Mouse (Mus musculus) c-Kit-positive CD71-negative TER-119-negative erythroid progenitor cells, embryonic 14.5 days (primary cell): ENCODE results near the gene Mettl27.
"Not testable (repeated sequence)": the region's sequence is repeated elsewhere in the genome, so short reads cannot be mapped to it uniquely, and the experiment has no call there.

Experiments
- DNase-seq: peaks from one replicate; pipeline ENCODE4 v3.0.0-alpha.2; 2013; ENCODE audit warnings: low read depth

Gene Mettl27

DNA sequence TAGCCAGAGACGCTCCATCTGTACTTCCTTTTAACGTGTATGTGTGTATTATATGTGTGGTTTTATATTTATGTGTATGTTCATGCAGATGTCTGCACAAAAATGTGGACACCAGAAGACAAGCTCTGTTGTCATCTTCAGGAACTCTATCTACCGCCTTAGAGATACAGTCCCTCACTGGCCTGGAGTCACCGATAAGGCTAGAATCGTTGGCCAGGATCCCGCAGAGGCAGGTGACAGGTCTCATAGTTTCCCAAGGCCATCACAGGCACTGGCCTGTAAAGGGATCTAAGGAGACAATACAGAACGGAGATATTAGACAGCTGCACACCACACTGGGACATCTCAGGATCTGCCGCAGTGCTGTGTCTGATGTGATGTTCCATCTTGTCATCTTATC, 11.1 kb upstream of the Mettl27 start:
- no peak for DNase-seq

DNA sequence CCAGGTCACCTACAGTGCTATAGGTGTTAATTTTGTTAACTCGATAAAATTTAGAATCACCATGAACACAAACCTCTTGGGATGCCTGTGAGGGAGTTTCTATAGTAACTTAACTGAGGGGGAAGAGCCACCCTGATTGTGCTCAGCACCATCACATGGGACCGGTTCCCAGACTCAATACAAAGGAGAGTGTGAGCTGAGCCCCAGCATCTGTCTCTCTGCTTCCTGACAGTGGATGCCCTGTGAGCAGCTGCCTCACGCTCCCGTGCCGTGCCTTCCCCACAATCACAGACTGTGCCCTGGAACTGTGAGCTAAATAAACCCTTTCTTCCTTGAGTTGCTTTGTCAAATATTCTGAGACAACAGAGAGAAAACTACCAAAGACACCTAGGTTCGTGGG, 9.0 kb upstream of the Mettl27 start:
- no peak for DNase-seq

DNA sequence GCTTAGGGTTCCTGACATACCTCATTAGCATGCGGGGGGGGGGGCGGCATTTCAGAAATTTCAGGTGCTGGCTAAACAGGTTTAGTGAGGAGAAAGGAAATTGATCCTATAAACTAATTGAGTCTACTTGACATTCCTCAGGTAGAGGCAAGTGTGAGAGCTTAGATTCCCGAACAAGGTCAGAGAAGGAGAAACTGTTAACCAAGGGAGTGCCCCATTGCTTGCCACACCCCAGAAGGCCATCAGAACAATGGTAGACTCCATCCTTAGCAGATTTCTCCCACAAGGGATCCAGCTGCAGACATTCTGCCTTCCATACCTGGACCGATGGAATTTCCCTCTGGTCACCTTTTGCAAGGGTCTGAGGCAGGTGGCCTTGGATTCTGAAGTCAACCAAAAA, 5.4 kb upstream of the Mettl27 start:
- DNase-seq: no peak

DNA sequence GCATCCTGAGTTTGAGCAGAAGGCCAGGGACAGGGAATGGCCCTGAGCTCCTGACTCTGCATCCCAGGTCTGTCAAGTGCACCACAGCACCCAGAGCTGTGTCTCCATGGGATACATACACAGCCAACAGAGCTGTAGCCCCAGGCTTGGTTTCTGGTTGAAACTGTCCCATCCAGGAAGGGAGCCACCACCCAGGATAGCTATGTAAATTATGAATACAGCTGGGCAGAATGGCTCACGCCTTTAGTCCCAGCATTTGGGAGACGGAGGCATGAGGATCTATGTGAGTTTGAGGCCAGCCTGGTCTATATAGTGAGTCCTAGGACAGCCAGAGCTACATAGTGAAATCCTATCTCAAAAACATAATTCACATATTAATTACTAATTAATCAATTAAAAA, 2.2 kb upstream of the Mettl27 start:
- DNase-seq: no peak

DNA sequence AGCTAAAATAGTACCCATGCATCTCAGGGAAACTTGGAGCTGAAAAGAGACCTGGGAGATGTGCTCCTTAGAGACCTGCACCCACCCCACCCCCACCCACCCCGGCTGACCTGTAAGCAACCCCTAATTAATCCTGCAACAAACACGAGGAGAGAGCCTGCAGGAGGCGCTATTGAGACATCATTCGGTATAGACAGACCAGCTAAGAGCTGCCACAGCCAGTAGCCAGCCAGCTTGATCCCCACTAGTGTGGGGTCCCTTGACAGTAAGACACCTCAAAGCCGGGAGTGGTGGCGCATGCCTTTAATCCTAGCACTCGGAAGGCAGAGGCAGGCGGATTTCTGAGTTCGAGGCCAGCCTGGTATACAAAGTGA, 722 bp downstream of the Mettl27 start:
- DNase-seq: peak; percentile 84

DNA sequence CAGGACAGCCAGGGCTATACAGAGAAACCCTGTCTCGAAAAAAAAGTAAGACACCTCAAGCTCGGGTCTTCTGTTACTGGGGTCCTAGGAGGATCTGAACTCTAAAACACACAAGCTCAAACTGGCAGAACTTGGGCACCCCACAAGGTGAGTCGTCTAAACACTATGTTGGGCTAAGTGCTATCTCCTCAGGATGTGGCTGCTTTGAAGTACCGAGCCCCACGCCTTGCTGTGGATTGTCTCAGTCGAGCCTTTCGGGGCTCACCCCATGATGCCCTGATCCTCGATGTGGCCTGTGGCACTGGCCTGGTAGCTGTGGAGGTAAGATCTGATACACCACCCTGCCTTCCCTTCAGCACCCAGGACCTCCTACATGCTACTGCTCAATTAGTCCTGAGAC, 1.1 kb downstream of the Mettl27 start:
- DNase-seq: no peak

DNA sequence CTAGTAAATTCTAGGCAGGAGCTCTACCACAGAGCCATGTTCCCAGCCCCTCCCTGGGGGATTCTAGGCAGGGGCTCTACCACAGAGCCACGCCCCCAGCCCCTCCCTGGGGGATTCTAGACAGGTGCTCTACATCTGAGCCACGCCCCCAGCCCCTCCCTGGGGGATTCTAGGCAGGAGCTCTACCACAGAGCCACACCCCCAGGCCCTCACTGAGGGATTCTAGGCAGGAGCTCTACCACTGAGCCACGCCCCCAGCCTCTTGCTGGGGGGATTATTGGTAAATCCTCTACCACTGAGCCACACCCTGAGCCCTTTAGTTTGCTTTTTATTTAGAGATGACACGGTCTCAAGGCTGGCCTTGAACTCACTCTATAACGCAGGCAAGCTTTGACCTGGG, 1.5 kb downstream of the Mettl27 start:
- not testable (repeated sequence) for DNase-seq

DNA sequence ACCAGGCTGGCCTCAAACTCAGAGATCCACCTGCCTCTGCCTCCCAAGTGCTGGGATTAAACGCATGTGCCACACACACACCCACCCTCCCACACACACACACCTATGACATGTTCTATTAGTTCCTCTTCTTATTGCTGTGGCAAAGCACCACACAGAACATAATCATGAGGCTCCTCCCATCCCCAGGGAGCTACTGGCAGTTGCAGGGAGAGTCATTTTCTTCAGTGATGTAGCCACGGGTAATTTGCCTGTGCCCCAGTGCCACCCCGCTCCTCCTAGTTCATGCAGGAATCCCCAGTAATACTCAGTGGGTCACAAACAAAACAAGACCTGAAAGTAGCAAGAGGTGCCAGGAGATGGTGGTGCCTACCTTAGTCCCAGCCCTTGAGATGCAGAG, 2.5 kb downstream of the Mettl27 start:
- no peak for DNase-seq

DNA sequence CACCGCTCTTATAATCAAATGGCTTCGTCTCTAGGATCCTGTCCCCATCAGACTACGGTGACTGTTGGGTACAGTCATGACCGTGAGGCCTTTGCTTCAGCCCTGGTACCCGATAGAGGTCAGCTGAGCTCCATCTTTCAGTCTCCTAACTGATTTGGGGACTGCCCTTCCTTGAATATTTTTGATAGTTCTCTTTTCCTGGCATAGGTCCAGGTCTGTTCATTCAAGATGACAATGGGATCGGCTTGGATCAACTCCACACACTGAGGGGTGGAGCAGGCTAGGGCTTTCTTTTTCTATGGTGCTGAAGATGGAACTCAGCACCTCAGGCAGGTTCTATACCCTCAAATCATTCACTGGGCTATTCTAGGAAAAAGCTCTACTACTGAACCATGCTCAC, 3.9 kb downstream of the Mettl27 start:
- DNase-seq: no peak

DNA sequence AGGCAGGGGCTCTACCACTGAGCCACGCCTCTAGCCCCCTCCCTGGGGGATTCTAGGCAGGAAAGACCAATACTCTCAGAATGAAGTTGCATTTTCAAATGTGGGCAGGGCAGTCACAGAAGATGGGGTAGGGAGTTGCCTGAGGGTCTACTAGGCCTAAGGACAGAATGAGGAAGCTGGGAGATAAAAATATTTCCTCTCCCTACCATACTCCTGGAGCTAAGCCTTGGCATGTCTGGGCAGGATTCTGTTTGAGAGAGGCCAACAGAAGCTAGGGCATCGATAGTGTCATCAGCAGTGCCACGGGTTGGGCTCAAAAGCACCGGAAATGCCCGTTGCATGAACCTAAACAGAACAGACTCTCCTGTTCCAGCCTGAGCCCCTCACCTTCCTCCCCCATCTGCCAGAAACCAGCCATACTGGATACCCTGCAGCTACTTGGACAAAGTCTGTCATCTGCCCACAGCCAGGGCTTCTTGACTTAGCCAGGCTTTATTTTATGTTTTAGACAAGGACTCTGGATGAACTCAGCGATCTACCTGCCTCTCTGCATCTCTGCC, 4.5 kb downstream of the Mettl27 start:
- DNase-seq: no peak

DNA sequence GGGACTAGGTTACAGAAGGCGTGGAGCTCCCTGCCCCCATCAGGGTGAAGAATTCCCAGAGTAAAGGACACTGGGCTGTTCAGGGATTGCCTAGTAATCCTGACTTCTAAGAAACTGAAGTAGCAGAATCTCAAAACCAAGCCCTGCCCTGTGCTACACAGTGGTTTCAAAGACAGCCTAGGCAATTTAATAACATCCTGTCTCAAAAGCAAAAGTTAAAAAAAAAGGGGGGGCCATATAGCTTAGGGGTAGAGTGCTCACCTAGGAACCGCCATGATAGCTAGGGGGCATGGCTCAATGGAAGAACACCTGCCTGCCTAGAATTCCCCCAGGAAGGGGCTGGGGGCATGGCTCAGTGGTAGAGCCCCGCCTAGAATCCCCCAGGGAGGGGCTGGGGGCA, 6.9 kb downstream of the Mettl27 start:
- no peak for DNase-seq

DNA sequence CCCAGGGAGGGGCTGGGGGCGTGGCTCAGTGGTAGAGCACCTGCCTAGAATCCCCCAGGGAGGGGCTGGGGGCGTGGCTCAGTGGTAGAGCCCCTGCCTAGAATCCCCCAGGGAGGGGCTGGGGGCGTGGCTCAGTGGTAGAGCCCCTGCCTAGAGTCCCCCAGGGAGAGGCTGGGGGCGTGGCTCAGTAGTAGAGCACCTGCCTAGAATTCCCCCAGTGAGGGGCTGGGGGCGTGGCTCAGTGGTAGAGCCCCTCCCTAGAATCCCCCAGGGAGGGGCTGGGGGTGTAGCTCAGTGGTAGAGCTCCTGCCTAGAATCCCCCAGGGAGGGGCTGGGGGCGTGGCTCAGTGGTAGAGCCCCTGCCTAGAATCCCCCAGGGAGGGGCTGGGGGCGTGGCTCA, 7.4 kb downstream of the Mettl27 start:
- DNase-seq: not testable (repeated sequence)

DNA sequence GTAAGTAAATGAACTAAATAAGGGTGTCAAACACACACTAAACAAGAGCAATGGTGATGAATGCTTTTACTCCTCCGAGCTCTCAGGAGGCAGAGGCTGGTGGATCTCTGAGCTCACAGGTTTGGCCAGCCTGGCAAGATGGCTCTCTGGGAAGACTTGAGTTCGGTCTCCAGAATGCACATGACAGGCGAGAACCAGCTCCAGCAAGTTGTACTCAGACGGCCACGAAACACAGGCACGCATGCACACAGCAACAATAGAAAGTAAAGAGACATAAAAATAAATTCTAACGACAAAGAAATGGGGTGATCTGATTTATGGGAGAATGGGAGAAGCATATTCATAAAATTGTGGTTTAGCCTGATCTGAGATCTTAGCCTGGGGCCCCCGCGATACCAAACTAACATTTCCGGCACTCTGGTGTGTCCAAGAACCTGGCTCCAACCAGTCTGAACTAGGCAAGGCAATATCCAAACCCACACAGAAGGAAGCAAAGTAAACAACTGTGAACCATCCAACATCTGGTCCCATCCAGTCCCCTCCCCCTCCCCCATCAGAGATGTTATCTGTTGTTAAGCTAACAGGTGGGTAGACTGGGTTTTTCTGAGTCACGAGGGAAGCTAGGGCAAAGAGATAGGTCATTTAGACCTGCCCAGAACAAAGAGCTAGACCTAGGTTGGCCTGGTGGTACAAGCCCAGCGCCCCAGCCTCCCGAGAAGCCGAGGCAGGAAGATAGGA, 9.5 kb downstream of the Mettl27 start:
- DNase-seq: no peak

DNA sequence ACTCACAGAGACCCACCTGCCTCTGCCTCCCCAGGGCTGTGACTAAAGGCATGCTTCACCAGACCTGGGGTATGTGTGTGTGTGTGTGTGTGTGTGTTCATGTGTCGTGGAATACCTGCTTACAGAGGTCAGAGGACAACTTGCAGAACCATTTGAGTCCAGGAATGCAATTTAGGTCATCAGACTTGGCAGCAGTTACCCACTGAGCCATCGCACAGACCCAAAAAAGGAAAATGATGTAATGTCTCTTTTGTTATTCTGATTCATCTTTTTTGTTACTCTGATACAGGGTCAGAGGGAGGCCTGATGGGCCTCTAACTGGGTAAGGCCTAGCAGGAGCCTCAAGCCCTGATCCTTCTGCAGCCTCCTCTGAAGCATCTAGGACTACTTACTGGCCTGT, 10.6 kb downstream of the Mettl27 start:
- DNase-seq: no peak

DNA sequence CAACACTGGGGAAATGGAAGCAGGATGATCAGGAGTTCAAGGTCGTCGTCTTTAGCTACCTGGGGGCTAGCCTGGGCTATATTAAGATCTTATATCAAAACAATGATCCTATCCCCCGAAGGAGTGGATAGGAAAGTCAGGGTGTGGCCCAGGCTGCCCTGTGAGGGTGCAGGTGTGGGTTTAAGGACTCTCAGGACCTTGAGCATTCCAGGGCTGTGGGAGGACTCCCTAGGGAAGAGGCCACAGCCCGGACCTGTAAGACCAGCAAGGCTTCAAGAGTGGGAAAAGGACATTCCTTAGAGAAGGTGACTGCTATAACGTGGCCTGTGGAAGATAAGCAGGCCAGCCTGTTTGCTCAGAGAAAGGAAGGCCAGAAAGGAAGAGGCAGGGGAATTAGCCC, 12.0 kb downstream of the Mettl27 start:
- no peak for DNase-seq

DNA sequence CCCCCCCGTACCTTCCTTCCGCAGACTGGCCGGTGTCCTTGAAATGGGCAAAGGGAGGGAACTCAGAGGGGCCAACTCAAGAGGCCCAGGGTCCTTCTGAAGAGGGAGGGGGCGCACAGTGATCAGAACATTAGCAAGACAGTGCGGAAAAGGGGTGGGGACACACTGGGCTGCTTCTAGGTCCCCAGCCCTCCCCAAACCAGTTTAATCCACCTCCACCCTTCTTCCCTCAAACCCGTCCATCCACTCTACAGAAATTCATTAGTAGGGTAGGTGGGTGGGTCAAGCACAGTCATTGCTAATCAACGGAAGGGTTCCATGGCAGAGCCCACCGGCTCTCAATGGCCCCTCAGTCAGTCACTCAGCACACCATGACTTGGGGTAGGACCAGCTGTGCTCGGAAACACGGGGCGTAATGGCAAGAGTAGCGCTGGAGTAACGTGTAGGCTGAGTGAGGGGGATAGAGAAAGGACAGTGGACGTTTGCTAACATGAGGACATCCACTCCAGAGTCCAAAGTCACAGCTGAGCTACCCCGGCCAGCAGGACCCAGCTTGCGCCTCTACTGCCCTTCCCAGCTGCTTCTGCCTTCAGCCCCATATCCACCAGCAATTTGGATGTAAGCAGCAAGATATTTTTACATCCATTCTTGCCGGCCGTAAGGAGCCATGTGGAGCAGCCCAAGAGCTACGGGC, 13.2 kb downstream of the Mettl27 start:
- no peak for DNase-seq

DNA sequence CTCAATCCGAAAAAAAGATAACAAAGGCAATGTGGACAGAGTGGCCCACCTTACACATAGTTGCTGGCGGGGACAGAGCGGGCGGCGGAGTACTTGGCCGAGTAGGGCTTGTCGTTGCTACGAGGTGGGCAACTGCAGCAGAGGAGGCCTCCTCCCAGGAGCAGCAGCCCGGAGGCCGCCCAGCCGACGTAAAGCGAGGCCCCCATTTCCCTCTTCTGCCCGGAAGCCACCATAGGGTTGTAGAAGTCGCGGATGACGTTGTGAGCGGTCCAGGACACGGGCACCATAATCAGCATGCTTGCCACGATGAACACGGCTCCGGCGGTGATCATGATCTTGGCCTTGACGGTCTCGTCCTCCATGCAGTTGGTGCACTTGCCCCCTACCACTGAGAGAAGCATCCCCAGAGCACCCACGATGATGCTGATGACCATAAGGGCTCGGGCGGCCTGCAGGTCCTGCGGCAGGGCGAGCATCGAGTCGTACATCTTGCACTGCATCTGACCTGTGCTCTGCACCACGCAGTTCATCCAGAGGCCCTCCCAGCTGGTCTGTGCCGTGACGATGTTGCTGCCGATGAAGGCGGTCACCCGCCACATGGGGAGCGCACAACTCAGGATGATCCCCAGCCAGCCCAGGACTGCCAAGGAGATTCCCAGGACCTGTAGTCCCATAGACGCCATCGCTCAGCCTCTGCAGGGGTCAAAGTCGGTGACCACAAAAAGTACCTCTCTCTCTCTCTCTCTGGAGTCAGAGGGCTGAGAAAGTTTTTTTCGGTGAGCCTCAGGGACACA, 14.1 kb downstream of the Mettl27 start:
- DNase-seq: no peak

DNA sequence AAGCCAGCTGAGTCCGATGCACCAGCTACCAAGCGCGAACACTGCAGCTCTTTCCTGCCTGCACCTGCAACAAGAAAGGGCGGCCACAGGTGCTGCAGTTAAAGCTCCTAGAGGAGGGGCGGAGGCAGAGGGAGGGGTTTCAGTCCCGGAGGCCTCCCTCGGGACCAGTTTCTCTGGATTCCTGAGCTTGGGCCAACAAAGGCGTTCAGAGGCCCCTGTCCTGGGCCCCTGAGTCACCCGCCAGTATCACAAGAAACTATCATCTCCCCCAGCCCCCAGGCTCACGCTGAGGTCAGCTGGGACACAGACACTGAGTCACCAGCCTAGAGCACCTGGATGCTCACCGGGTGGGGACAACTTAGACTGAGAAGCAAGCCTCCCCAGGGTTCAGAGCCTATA, 14.7 kb downstream of the Mettl27 start, which contains the start of gene Cldn4:
Cldn4 (minus strand) TSS at position 78 of the 399 bp plus-strand sequence.
- DNase-seq: no peak

DNA sequence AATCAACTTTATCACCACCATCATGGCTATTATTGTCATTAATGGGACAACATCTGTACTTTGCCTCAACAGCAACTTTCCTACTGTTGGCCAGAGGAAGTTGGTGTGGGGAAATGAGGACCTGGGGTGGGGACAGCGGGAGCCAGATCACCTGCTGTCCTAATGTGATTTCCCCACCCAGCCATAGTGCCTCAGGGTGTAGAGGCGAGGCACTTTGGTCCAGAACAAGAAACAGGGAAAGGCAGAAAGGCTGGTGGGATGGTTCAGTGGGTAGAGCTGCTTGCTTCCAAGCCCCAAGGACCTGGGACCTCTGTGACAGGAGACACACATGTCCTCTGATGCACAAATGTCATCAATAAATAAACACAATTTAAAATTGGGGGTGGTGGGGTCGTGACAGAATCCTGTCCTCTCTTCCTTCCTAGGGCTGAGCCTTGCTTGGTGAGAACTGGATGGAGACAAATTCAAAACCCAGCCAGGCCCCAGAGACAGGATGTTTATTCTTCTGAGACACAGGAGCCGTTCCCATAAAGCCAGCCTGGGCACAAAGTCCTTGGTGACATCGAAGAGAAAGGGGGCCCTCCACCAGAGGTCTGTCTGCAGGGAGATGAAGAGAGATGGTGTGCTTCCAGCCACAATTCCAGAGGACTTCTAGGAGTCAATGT, 15.4 kb downstream of the Mettl27 start:
- no peak for DNase-seq

DNA sequence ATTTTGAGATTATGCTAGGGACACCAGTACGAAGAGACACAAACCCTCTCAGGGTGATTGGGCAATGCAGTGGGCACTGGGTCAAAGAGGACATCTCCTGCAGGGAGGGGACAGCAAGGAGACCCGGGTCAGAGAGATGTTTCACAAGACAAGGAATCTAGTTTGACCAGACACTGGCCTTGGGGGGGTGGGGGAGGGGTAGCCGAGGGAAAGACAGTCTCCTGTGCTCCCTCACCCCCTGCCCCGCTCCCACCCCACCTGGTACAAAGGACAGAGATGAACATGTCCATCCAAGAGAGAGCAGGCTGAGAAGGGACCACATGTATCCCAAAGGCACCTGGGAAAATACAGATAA, 15.9 kb downstream of the Mettl27 start:
- DNase-seq: no peak

DNA sequence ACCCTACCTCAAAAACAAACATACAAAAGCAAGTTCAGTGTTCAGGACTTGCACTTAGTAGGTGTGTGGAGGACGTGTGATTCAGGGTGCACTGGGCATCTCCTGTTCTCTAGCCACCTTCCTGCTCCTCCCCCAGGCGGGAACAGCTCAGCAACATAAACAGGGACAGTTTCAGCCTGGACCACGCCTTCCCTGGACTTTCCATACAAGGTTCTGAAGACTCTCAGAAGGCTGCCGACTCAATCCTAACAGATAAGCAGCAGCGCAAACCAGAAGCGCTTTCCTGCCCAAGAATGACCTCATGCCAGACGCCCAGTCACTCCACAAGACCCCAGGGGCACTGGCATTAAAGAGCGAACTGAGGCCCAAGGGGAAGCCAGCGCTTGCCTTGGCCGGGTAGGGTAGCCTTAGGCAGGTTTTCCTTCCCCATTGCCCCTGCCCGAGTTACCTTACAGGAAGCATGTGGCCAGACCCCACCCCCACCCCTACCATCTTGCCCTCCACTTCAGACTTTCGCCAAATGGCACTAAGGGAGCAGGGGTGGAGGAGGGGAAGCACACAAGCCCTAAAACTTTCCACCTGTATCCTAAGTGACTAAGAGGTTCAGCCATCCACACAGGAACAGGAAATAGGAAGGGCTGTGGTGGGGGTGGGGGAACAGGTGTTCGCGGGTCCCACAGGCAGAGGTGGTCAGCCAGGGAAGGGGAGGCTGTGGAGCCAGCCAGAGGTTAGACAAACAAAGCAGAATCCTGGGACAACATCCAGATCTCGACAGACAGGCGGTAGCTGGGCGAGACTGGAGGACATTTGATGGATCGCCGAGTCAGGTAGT, 19.1 kb downstream of the Mettl27 start:
- DNase-seq: peak; percentile 42
